Mouse (Mus musculus): ENCODE measurements around the gene Apaf1.

GRCm38 (mm10) chr10:91130792-91131191, 48.2 kb upstream of the Apaf1 start:
- no peak for TF ChIP-seq MAX (IDR thresholded peaks at IDR 0.05; ENCODE audit: low read length)
- TF ChIP-seq JUND (conservative IDR thresholded peaks at IDR 0.05; ENCODE audit: low read depth, low read length) = no peak
- no peak for TF ChIP-seq USF2 (conservative IDR thresholded peaks at IDR 0.05; ENCODE audit: low read depth, low read length)
- no peak for TF ChIP-seq CTCF (conservative IDR thresholded peaks at IDR 0.05 in 1 of 2, IDR thresholded peaks at IDR 0.05 in 1 of 2; ENCODE audit: low read depth in 2 of 2, low read length in 2 of 2)
- no peak for TF ChIP-seq ZC3H11A (IDR thresholded peaks at IDR 0.05; ENCODE audit: low read depth, low read length)
- no peak for TF ChIP-seq MAZ (IDR thresholded peaks at IDR 0.05; ENCODE audit: low read depth, low read length)
- no peak for TF ChIP-seq MEF2A (IDR thresholded peaks at IDR 0.05; ENCODE audit: borderline replicate concordance, low read depth, low read length)
- TF ChIP-seq USF1 (IDR thresholded peaks at IDR 0.05; ENCODE audit: low read depth, low read length) = no peak
